Mouse (Mus musculus): ENCODE measurements at regions not wholly inside any gene's neighbourhood (a gene's known extent, or its start where the extent isn't known, plus 50 kb on each side); places are given as distances from the start of the nearest gene placed in this dataset.
A peak's percentile ranks its signal among the peaks of the same experiment; 100 is the strongest.

DNA sequence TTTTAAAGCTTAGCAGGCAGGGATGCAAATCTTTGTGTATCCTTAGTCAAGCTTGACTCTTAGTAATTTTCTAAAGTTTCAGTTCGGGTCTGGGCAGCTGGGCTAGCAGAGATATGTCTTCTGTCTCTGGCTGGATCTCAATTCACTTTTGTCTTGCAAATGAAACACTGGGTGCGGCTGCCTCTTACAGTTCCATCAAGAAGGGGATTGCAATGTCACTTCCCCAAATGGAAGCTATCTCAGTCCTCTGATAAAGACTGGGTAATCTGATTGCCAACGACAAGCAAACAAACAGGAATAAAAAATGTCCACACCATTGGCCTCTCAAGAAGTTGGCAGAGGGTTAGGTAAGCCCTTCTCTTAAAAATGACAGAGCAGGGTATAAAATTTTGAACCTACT, 314.1 kb upstream of the Fam19a5 start:
- DNase-seq (ENCODE audit: low spot score in 2 of 2) = no peak

GRCm38 (mm10) chr15:87236096-87236495, 308.0 kb upstream of the Fam19a5 start:
- no peak for DNase-seq (ENCODE audit: low spot score in 2 of 2)

DNA sequence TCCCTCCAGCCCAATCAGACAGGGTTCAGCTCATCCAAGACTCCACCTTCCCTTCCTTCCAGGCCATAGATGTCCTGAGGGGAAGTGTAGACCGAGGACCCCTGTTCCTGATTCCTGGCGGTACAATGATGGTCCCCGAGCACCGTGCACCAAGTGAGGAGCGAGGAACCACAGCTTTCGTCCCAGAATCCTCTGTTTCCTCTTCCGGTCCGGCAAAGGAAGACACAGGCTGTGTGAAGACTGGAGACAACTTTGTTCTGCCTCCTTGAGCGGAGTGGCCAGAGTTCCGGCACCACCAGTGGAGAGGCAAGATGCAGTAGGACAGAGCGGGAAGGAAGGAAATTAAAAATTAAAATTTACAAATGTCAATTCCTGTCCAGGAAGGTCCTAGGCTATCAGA, 305.0 kb upstream of the Fam19a5 start:
- no peak for DNase-seq (ENCODE audit: low spot score in 2 of 2)

DNA sequence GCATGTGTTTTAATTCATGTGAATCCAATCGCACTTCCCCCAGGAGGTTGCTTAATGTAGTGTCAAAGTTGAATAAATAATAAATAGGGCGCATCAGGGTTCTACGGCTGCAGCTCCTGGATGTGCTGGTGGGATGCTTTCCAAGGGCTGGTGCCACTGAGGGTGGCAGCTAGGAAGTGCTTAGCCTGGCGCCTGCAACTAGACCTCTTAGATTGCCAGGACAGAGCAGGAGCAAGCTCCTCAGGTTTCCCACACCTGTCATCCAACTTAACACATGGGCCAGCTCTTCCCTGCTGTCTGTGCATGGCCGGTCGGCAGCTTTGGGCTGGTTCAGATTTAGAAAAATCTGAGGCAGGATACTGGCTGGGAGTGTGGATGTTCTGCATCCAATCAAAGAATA, 282.6 kb upstream of the Fam19a5 start:
- no peak for DNase-seq (ENCODE audit: low spot score in 2 of 2)

- no peak for DNase-seq (ENCODE audit: low spot score in 2 of 2)
Observed at GRCm38 (mm10) chr15:87264906-87265305, 279.2 kb upstream of the Fam19a5 start.

DNA sequence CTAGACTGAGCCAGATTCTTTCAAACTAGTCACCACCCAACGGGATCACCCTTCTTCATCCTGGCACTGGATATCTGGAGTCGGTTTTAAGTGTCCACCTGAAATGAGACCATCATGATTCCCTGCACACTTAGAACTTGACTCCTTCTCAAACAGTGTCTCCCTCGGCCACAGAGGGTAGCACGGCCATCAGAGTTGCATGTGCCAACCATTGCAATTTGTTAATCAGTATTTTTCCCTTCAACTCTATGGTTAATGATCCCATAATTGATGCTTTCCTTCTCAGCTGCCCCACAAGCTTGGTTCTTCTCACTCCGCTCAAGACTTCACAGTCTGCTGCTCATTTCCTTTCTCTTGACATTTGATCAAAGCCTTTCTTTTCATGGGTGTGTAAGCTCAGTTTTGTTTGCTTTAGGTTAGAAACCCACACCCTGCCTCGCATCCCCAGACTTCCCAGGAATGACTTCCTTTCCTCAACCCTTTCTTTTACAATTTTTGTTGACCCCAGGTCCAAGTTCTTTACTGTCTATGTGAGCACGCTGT, 253.0 kb upstream of the Fam19a5 start:
- DNase-seq (ENCODE audit: low spot score in 2 of 2) = no peak

DNA sequence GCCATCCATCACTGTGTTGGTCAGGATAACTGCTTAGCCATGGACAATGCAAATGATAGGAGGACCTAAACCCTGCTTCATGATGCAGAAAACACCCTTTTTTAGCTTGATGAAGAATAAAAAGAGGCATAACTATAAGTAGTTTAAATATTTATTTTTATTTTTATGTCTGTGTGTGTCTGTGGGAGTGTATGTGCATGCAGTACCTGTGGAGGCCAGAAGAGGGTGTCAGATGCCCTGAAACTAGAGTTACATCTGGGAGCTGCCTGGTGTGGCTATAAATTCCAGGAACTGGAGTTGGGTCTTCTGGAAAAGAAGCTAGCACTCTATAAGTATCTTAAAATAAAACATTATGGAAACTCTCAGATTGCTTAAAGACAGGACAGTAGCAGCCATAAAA, 224.2 kb upstream of the Fam19a5 start:
- no peak for DNase-seq (ENCODE audit: low spot score in 2 of 2)

DNA sequence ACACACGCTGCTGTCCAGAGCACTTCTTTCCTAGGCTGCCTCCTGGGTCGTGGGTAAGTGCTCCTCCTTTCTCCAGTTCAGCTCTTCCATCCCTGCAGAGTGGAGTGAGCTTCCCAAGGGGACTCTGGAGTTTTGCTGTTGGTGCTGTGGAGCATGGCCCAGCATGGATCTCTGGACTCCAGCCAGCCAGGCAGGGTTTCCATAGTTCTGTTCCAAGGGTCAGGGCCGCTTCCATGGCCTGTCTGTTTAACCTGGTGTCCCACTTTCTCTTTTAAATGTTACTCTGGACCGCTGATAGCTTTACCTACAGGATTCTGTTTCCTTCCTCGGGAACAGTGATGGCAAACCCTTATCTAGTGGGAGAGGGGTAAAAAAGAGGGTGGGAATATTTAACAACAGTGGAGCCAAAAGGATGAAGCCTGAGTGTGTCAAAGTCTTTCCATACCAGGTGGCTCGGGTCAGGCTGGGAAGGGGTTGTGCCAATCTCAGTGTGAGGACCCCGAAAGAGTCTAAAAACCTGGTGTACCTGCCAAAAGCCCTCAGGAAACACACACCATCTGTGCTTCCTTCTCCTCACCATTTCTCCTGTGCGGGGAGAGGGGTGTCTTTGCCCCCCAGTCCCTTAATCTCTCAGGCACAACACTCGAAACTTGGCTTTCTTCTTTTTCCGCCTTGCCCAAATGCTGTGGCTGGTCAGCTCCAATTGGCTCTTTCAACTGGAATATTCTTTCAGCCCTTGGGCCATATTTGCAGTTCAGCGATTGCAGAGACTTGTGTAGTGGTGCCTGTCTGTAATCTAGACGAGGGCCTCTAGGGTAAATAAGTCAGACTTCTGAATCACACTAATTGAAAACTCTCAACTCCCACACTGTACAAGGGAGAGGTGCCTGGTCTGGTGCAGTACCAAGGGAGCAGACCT, 222.8 kb upstream of the Fam19a5 start:
- no peak for DNase-seq (ENCODE audit: low spot score in 2 of 2)

DNA sequence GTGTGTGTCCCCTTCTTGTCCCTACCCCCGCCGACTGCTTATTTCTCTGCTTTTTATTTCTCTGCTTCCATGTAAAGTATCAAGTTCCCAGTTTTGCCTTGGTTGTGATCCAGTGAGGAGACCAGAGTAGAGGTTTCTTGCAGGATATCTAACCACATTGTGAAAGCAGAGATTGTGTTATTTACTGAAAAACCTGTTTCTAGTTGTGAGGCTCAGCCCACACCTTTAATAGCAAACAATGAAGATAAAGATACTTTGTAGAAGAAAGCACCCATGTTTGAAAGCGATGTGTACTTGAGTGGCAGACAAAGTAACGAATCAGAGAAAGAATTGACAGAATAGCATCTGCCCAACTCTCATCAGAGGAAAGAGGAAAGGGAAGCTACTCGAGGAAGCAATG, 218.7 kb upstream of the Fam19a5 start:
- DNase-seq (ENCODE audit: low spot score in 2 of 2) = no peak

GRCm38 (mm10) chr15:87326281-87326680, 217.8 kb upstream of the Fam19a5 start:
- no peak for DNase-seq (ENCODE audit: low spot score in 2 of 2)

DNA sequence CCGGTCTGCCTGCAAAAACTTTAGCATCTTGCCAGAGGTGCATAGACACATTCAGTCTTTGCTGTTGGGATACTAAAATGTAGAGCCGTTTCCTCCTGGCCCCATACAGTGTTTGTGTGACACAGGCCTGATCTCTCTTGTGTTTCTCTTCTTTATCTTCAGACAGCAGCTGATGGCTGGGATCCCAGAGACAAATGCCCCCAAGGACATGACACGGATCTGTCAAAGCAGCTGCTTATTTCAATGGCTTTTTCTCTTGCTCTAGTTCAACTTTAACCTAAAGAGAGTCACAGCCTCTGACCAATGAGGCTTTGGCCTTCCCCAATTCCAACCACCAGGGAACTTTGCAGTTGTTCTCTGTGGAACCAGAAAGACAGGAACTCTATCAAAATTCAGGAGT, 211.7 kb upstream of the Fam19a5 start:
- DNase-seq (ENCODE audit: low spot score in 2 of 2) = no peak

DNA sequence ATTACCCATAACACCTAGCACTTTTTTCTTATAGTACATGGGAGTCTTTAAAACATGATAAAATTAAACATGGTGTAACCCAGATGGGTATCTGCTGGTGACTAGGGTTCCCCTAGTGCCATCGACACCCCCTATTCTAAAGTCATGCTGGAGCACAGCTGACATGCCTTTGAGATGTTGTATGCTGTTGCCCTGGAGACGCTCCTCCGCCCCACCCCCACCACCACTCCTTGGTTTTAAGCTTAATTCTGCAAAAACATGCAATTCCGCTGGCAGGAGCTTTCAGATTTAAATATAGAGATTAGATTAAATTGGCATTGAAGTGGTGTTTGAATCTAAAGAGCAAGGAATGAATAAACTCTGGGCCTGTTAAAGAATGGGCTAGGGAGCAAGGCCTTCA, 210.6 kb upstream of the Fam19a5 start:
- DNase-seq (ENCODE audit: low spot score in 2 of 2) = no peak

DNA sequence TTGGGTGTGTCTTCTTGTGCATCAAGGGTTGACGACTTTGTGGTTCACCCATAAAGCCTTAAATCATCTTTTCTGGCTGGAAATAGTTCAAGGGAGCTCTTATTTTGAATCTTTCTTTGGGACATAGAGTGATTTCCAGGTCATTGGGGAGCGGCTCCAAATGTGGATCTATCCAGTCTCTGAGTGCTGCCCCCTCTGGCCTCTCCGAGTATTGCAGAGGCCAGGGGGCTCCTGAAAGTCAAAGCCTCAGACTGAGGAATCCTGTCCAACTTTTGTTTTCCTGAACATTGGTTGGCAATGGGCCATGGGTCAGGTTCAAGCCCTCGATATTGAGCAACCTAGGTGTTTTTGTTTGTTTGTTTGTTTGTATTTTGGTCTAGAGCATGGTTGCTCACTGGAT, 209.7 kb upstream of the Fam19a5 start:
- no peak for DNase-seq (ENCODE audit: low spot score in 2 of 2)

- no peak for DNase-seq (ENCODE audit: low spot score in 2 of 2)
Observed at GRCm38 (mm10) chr15:87335324-87335723, 208.8 kb upstream of the Fam19a5 start.

DNA sequence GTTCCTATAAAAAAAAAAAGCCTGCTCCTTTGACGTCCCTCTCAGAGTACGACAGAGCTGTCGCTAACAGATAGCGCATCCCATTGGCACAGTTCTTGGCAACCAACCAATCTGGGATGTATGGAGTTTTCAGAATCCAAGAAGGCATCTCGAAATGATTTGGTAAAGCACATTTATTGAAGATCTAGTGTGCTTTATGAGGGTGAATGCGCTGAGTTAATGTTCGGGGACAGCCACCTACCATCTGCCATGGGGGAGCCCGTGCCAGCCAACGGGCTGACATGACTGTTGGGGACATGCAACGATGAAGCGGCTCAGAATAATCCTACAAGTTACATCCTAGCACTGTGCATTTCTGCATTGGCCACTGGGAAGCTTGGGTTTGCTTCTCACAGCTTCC, 208.4 kb upstream of the Fam19a5 start:
- DNase-seq (ENCODE audit: low spot score in 2 of 2) = no peak

DNA sequence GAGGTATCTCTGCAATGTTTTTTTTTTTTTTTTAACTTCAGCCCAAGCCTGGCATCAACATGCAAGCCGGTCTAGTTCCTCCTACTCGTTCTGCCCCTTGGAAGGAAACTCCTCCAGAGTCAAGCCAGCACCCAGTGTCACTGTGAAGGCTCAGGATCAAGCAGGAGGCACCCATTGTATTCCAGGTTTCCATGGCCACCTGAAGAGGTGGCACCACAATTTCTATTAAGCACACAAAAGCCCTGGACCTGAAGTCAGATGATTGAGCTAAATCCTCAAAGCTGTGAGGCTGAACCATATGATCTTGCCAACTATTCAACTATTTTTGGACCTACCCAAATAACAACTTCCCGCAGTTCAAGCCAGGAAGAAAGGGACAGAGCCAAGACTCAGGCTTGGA, 204.2 kb upstream of the Fam19a5 start:
- DNase-seq (ENCODE audit: low spot score in 2 of 2) = peak in 1 of 2 experiments; percentile 37

DNA sequence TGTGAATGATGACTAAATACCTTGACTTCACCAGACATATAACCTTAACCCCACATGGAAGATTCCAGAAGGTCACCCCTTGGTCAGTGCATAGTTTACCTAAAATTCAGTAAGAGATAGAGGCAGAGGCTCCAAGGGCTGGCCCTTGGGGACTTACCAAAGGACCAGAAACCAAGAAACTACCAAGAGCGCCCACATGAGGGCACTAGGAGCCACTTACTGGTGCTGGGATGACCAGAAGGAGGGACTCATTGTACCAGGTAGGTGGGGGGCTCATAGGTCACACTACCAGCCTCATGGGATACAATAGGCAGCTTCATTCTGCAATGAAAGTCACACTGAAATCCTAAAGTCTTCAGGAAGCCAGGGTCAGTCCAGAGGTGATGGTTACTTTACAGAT, 201.4 kb upstream of the Fam19a5 start:
- DNase-seq (ENCODE audit: low spot score in 2 of 2) = no peak

DNA sequence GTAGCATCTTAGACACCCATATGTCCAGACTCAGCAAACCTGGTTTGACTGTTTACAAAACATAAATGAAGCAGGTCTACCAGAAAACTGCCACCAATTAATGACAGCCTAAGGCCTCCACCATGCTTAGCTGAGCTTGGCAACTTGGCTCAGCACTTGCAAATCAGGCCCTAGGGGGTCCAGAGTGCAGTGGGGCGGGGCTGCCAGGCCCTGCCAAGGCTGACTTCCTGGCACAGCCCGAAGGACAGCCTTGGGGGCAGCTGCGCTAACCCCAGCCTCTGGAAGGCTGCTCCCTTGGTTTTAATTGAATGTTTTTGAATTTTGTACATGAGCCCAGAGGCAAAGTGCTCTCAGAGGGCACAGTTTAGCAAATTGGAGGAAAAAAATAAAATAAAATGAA, 198.3 kb upstream of the Fam19a5 start:
- no peak for DNase-seq (ENCODE audit: low spot score in 2 of 2)

- no peak for DNase-seq (ENCODE audit: low spot score in 2 of 2)
Observed at GRCm38 (mm10) chr15:87349533-87350247, 194.4 kb upstream of the Fam19a5 start.

DNA sequence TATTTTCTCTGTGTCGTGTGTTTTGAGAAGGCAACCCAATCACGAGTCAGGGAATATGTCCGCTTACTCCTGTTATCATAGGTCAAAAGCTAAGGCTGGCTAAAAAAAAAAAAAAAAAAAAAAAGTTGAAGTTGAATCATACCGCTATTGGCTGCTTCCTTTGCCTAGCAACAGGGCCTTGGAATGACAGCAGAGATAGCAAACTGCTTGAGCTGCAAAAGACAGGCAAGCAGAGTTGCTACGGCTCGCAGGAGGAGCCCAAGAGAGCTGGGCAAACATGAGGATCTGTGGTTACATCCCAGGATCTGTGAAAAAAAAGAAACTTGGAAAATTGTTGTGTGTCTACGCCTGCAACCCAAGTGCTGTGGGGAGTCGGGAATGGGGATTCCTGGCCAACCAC, 191.3 kb upstream of the Fam19a5 start:
- no peak for DNase-seq (ENCODE audit: low spot score in 2 of 2)

GRCm38 (mm10) chr15:87353886-87354285, 190.2 kb upstream of the Fam19a5 start:
- DNase-seq (ENCODE audit: low spot score in 2 of 2) = no peak

DNA sequence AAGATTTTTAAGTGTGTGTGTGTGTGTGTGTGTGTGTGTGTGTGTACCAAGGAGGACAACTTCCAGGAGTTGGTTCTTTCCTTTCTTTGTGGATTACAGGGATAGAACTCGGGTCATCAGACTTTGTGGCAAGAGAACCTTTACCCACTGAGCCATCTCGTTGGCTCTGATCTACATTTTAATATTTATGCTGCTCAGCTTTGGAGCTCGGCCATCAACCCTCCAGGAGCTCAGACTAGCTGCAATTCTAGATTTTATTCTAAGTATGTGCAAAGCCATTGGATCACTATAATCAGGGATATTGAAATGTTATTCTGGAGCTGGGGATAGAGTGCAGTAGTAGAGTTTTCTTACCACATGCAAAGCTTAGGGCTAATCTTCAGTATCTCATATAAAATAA, 183.6 kb upstream of the Fam19a5 start:
- no peak for DNase-seq (ENCODE audit: low spot score in 2 of 2)

Measured in frontal cortex, postnatal 36 days (tissue).